Mouse (Mus musculus) spleen, embryonic (tissue): ENCODE measurements around the gene 1700003E16Rik.

Source experiments
- CTCF ChIA-PET: fragments of 350-600 bp; sonication (Branson Sonifier 250); formaldehyde crosslinking; loops from one replicate; lab custom pipeline; 2022; lab: Charles Lee

The 1700003E16Rik gene

DNA sequence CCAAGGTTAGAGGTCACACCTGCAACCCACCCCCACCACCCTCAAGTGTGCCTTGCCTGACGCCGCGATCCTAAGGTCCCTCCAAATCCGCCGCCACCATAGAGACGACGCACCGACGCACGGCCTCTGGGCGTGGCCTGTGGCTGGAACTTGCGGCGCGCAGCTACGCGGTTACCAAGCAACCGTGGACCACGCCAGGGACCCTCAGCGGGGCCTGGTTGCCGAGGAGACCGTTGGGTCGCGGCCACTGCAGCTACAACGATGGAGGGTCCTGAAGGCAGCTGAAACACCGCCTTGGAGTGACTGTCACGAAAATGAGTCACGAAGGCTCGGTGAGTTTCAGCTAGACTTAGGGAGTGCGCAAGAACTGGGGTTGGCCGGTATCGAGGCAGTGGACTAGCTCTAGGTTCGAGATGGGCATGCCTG lies at the start of gene 1700003E16Rik, which contains the start of gene Wdr54:
TSS of gene 1700003E16Rik (plus strand) at position 146 of the 426 bp plus-strand sequence.
TSS of gene Wdr54 (minus strand) at position 139 of the 426 bp plus-strand sequence.
- CTCF ChIA-PET, result interaction anchor here (0.7 kb wide), 1 partner anchor 442 kb away, joined by 8 read pairs; no protein-coding TSS in a partner anchor

DNA sequence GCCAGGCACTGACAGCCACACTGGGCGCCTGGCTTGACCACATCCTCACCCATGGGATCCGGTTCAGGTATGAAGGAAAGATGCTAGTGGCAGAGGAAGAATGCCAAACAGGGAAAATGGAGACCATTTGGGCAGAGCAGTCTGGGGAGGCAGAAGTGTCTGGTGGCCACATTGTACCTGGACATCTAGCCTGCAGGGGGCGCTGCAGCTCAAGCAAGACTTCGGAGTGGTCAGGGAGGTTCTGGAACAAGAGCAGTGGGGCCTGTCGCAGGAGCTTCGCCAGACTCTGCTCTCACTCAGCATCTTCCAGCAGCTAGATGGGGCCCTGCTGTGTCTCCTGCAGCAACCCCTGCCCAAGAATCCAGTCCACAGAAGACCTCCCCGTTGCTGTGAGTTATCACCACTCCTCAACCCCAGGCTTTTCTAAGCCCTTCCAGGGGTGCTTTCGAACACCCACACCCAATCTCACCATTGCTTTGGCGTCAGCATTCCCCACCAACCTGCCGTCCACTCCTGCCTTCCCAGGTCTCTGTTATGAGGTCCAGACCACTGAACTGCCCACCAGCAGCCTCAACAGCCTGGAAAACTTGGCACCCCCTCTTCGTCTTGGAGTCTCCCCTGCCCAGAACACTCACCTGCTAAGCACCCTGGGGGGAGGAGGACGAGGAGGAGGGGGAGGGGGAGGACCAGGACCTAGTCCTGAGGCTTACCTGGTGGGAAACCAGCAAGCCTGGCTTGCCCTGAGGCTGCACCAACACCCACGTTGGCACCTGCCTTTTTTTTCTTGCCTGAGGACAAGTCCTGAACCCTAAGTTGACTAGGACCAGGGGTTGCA lies 48.4 kb upstream of the 1700003E16Rik start:
- CTCF ChIA-PET, result interaction anchor here (1.3 kb wide), 1 partner anchor 11 kb away, joined by 3 read pairs; no protein-coding TSS in a partner anchor

DNA sequence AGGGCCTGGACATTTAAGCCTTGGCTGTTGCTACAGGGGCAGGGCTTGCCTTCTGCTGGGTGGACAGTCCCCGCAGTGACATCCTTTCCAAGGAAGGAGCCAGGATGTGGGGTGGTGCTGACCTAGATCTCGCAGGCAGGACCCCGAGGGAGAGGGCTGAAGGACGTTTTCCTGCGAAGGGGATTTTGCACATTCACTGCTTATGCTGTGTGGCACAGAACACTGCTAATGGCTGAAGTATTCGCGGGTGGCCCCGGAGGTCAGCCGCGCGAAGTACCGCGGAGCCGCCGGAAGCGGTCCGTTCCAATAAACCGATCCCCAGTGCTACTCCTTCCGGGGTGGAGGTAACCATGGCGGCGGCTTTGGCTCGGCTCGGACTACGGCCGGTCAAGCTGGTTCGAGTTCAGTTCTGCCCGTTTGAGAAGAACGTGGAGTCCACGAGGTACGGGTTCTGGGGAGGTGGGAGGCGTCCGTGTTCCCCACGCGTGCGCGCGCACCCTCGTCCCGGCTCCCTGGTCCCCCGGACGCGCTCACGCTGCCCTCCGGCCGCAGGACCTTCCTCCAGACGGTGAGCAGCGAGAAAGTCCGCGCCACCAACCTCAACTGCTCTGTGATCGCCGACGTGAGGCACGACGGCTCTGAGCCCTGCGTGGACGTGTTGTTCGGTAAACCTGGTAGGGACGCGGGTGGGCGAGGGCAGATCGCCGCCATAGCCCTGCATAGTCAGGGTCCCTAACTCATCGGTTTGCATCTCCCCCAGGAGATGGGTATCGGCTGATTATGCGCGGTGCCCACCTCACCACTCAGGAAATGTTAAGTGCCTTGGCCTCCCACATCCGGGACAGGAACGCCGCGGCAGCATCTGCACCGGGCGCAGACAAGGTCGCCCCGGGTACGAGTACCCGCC lies 47.2 kb upstream of the 1700003E16Rik start, which contains the start of gene Mrpl53:
TSS of gene Mrpl53 (plus strand) at position 279 of the 907 bp plus-strand sequence.
- CTCF ChIA-PET, result interaction anchor here (0.6 to 1.3 kb wide), 3 partner anchors 10 to 104 kb away, joined by 3 to 14 read pairs (median 3); no protein-coding TSS in a partner anchor

DNA sequence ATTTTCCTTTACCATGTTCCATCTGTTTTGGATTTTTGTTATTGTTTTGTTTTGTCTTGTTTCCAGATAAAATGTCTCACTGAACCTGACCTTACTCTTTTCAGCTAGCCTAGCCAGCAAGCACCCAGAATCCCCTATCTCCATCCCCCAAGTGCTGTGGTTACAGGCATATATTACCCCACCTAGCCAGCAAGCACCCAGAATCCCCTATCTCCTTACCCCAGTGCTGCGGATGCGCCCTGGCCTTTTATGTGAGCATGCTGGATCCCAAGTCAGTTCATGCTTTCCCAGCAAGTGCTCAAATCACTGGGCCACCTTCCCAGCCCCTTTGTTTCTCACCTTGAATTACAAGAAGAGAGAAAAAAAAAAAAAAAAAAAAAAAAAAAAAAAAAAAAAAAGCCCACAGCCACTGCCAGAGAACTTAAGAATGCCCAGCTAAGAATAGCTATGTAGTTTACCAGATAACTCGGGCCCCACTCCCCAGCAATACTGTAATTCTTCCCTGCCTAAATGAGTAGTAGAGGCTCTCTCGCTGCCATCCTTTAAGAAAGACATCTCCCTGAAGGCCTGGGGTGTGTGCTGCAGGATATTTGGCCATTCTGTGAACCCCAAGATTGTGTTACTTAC lies 44.6 kb upstream of the 1700003E16Rik start:
- CTCF ChIA-PET, result no interaction called here

DNA sequence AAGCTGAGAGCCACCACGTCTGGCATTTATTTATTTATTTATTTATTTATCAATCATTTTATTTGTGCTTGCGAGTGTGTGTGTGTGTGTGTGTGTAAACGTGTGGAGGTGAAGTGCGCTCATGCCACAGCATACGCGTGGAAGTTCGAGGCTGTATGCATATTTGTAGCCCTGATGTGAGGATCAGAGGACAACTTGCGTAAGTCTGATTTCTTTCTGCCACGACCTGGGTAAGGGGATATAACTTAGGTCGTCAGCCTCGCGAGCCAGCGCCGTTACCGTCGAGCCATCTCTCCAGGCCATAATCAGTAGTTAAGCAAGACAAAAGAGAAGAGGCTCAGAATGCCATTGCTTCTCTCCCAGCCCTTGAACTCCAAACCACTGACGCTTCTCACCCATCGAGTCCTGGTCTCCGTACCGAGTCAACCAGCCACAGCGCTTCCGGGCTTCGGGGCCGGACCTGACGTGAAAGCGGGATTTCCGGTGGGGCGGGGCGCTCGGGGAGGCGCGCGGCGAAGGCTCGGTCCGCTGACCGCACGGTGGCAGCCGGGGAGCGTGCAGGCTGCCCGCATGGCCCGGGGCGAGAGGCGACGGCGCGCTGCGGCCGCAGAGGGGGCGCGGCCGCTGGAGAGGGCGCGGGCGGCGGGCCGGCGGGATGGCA lies 41.1 kb upstream of the 1700003E16Rik start, which contains the start of gene Mogs:
TSS of gene Mogs (plus strand) at position 486 of the 661 bp plus-strand sequence.
- CTCF ChIA-PET, result no interaction called here

DNA sequence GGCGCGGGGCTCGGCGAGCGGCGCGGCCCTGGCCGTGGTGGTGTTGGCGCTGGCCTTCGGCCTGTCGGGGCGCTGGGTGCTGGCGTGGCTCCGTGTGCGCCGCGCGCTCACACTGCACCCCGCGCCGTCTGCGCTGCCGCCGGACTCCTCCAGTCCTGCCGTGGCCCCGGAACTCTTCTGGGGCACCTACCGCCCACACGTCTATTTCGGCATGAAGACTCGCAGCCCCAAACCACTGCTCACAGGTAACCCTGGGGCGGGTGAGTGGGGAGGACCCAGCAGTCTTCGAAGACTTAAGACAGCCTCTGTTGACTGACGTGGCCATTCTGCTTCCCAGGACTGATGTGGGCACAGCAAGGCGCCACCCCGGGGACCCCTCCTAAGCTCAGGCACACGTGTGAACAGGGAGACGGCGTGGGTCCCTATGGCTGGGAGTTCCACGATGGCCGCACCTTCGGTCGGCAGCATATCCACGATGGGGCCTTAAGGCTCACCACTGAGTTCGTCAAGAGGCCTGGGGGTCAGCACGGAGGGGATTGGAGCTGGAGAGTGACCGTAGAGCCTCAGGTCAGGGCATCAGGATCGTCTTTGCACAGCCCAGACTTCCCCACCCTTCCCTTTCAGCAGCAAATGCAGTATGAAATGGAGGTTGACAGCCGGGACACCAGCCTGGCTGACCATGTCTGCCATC lies 40.4 kb upstream of the 1700003E16Rik start:
- CTCF ChIA-PET, result no interaction called here

DNA sequence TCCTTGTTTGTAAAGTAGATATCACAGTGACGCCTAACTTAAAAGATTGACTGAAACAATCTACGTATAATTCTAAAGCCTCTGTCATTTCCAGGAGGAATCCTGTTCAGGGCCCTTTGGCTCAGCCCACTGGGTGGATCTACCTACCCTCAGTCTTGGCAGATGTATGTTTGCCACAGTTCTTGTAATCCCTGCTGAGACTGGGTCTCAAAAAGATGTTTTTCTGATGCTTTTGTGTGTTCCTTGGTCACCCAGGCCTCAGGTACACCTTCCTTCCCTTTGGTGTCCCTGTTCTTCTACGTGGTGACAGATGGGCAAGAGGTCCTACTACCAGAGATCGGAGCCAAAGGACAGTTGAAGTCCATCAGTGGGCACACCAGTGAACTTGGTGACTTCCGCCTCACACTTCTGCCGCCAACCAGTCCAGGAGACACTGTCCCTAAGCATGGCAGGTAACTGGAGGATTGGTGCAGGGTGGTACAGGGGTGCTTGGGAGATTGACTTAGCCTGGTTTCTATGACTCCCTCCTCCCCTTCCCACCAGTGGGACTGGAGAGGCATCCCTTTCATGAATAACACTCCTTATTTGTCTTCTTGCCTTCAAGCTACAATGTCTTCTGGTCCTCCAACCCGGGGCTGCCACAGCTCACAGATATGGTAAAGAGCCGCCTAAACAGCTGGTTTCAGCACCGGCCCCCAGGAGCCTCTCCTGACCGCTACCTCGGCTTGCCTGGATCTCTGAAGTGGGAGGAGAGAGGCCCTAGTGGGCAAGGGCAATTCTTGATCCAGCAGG lies 39.6 kb upstream of the 1700003E16Rik start:
- CTCF ChIA-PET, result no interaction called here

DNA sequence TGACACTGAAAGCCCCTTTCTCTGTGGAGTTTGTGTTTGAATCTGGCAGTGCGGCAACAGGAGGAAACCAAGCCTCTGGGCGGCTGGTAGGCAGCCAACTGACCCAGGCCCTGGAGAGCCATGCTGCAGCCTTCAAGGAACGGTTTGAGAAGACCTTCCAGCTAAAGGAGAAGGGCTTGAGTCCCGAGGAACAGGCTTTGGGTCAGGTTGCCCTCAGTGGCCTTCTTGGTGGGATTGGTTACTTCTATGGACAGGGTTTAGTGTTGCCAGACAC lies 39.1 kb upstream of the 1700003E16Rik start:
- CTCF ChIA-PET, result no interaction called here

DNA sequence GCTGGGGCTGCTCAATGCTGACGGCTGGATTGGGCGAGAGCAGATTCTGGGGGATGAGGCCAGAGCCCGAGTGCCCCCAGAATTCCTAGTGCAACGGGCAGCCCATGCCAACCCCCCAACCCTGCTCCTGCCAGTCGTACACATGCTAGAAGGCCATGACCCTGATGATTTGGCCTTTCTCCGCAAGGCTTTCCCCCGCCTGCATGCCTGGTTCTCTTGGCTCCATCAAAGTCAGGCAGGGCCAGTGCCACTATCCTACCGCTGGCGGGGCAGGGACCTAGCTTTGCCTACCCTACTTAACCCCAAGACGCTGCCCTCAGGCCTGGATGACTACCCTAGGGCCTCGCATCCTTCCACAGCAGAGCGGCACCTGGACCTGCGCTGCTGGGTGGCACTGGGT lies 38.6 kb upstream of the 1700003E16Rik start:
- CTCF ChIA-PET, result no interaction called here

DNA sequence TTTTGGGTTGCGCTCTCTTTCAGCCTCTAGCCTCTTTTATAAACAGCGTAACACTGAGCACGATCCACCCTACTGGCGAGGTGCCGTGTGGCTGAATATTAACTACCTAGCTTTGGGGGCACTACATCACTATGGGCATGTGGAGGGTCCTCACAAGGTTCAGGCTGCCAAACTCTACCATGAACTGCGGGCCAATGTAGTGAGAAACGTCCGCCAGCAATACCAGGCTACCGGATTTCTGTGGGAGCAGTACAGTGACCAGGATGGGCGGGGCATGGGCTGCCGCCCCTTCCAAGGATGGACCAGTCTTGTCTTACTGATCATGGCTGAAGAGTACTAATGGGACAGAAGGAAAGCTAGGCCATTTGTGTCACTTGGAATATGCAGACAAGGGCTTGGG lies 37.8 kb upstream of the 1700003E16Rik start:
- CTCF ChIA-PET, result interaction anchor here (0.9 kb wide), 1 partner anchor 10 kb away, joined by 3 read pairs; the partner anchor contains the start of gene Mrpl53

DNA sequence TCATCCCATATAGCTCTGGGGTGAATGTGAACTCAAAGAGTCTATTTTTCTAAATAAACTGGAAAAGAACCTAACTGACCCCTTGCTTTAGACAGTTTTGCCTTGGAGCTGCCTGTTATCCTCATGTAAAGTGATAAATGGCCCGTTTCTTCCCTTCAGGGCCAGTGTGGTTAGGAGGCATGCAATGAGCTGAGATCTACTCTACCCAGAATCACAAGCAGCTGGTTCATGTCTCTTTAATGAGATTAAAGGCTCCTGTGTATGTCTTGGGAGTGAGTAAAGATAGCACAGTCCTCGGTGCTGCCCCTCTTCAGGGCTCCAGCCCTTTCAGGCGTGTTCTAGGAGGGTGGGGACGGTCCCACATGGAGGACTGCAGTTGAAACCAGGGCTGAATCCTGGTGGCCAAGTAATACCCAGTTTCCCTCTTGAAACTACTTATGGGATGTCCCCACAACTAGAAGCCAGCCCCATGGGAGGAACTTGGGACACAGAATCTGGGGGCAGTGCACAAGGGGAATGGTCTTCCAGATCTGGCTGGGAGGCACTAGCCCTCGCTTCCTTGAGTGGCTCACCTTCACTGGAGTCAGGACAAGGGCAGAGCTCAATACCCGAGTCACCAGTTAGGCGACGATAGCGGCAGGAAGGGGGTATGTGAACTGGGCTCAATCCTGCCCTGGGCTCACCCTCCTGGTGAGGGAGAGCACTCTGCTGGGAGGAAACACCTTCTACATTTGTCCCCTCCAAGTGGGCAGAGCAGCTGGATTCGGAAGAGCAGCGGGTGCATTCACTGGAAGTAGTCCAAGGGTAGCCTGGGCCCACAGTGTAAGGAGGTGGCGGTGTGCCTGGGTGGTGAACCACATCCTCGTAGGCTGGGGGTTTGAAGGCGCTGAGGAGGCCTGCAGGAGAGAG lies 37.1 kb upstream of the 1700003E16Rik start:
- CTCF ChIA-PET, result interaction anchor here (0.9 kb wide), 1 partner anchor 11 kb away, joined by 3 read pairs; the partner anchor contains the start of gene Mrpl53

DNA sequence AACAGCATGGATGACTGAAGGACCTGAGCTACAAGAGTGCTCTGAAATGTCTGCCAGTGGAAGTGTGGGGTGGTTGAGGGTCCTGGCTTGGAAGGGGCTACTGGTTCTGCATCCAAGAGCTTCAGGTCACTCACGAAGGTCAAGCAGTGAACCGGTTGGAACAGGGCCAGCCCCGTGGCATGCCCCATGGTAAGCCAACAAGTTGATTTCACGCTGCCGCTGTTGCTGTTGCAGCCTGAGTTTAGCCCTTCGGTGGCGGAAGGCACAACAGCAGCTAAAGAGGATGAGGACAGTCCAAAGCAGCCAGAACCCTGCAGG lies 36.5 kb upstream of the 1700003E16Rik start:
- CTCF ChIA-PET, result interaction anchor here (1.0 kb wide), 1 partner anchor 17 kb away, joined by 3 read pairs; no protein-coding TSS in a partner anchor

DNA sequence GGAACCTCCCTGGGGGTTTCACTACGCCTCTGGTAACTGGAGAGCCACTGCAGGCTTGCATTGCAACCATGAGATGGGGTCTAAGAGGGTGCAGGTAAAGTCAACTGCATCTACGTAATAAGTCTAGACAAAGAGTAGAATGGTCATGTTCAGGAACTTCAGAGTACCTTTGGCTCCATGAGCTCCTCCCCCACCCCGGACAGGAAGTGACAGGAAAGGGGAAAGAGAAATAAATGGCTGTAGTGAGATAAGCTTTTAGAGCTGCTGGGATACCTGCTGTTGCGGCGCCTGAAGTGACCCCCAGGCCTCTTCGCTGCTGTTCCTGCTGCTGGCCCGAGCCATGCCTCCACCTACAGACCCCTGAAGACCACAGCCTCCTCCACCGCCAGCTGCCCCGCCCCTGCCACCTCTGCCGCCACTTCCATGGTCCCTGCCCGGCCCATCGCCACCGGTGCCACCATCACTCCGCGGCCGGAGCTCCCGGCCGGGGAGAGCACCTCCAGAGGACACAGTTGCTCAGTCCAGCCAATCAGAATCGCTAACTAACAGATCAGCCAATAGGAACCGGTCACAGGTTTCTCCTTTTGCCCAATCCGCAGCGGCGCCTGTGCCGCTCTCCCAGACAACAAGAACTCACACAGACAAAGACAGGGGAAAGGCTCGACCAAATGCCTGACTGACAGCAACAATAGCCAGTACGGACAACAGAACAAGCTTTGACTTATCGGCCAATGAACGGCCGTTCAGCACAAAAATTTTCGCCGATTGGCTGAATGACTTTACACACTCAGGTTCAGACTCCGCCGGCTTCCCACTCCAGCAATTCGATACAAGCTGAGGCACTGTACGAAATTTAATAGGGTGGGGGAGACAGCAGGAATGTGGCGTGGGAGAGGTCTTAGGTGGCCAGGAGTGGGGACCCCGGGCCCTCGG lies 35.0 kb upstream of the 1700003E16Rik start, which contains the start of gene Wbp1:
TSS of gene Wbp1 (minus strand) at position 630 of the 933 bp plus-strand sequence.
- CTCF ChIA-PET, result interaction anchor here (0.5 to 1.1 kb wide), 4 partner anchors 71 to 712 kb away, joined by 3 read pairs; no protein-coding TSS in a partner anchor

DNA sequence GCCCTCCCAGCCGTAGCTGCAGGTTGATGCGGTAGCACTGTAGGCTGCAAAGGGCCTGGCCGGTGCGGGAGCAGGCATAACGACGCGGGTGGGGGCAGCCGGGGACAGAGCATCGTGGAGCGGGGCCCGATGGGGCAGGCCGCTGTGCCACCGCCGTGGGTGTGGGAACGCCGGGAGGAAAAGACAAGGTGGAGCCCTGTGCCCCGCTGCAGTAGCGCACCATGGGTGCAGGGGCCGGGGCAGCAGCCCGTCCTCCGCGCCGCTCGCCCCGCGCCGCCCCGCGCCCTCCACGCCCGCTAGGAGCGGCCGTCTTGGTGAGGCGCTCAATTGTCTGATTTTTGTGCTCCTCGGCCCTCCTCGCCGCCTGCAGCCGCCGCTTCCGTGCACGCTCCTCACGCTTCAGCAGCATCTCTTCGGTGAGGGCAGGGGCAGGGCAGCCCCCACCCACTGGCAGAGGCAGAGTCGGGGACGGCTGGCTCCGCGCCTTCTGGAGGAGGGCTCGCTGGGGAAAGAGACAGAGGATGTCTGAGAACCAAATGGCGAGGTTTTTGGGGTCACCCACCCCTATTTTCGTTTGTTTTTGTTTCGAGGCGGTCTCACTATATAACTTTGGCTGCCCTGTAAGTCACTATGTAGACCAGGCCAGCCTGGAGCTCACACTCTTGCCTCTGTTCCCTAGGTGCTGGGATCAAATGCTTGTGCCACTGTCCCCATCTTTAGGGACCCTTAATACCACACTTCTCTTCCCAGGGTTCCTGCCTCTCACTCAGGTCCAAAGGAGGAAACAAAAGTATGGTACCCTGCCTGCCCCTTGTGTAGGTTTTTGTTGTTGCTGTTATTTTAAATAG lies 34.1 kb upstream of the 1700003E16Rik start:
- CTCF ChIA-PET, result no interaction called here

DNA sequence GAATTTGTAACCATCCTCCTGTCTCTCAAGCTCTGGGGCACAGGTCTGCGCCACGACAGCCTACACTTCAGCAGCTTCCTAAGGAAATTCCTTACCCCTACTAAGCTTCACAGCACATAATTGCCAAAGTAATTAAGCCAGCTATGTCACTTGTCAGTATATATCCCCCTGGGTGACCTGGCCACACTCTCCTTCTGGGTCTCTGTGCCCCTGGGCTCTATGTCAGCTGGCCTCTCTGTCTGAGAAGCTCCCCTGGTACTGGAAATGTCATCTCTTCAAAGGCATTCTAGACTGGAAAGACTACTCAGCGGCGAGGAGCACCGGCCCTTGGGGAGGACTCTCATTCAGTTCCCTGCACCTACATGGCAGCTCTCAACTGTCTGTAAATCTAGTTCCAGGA lies 33.2 kb upstream of the 1700003E16Rik start:
- CTCF ChIA-PET, result interaction anchor here (0.5 to 0.7 kb wide), 3 partner anchors 10 to 71 kb away, joined by 3 read pairs; no protein-coding TSS in a partner anchor

DNA sequence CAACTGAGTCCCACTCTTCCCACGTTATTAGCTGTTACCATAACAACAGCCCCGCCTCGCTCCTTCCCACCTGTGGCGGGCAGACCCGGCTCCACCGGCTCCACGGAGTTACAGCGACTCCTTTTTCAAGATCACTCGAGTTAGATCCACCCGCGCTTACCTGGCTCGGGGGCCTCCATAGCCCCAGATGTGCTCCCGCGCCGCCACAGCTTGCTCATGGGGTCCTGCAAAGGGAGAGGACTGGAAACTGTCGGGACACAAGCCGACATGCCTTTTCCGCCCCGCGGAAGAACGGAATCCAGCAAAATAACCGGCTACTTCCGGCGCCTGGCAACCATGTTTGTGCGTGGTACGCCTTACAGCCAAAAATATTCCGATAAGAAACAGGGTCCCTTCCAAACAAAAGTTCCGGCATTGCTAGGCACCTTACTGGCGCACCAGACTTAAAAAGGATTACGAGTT lies 31.3 kb upstream of the 1700003E16Rik start:
- CTCF ChIA-PET, result interaction anchor here (0.7 kb wide), 1 partner anchor 110 kb away, joined by 3 read pairs; no protein-coding TSS in a partner anchor
